Mouse (Mus musculus) embryonic facial prominence, embryonic 11.5 days (tissue): ENCODE measurements around the gene Mettl25. TPM values are rescaled to one million over a fixed set of nuclear protein-coding genes. Genes with fewer than 3 reads are reported as not detected.
A peak's percentile ranks its signal among the peaks of the same experiment; 100 is the strongest.

Source experiments
- ATAC-seq: fragments of 200-750 bp; cut with Nextera tagmentation; replicated peaks from 2 replicates; pipeline ENCODE4 v1.8.0; 2017; ENCODE audit warnings: low read depth; ENCODE audit not compliant: insufficient number of reproducible peaks, low FRiP score, low TSS enrichment
- DNase-seq: peaks from one replicate; pipeline ENCODE4 v3.0.0-alpha.2; 2015; ENCODE audit warnings: low spot score
- H3K27ac ChIP-seq: fragments of 300-500 bp; sonication (generic); replicated peaks from 2 replicates; pipeline ENCODE4 v1.5.1; 2014; ENCODE audit warnings: mild to moderate bottlenecking, low read depth, low read length, control low read depth
- H3K27me3 ChIP-seq: fragments of 300-500 bp; sonication (generic); 2 replicates; pipeline ENCODE4 v1.6.1; 2014; ENCODE audit warnings: mild to moderate bottlenecking, low read length, moderate library complexity, mixed read lengths; ENCODE audit not compliant: control insufficient read depth, insufficient read depth
- H3K36me3 ChIP-seq: fragments of 300-500 bp; sonication (generic); replicated peaks from 2 replicates; pipeline ENCODE4 v1.6.1; 2014; ENCODE audit warnings: low read depth, mild to moderate bottlenecking, low read length, moderate library complexity, mixed read lengths; ENCODE audit not compliant: control insufficient read depth, insufficient read depth
- H3K4me1 ChIP-seq: fragments of 300-500 bp; sonication (generic); 2 replicates; pipeline ENCODE4 v1.6.1; 2014; ENCODE audit warnings: low read length, mixed read lengths; ENCODE audit not compliant: control insufficient read depth, insufficient read depth
- H3K4me2 ChIP-seq: fragments of 300-500 bp; sonication (generic); 2 replicates; pipeline ENCODE4 v1.6.1; 2014; ENCODE audit warnings: low read depth, mild to moderate bottlenecking, control low read depth, low read length, moderate library complexity
- H3K4me3 ChIP-seq: fragments of 300-500 bp; sonication (generic); 2 replicates; pipeline ENCODE4 v1.5.1; 2014; ENCODE audit warnings: low read depth, low read length, control low read depth
- H3K9ac ChIP-seq: fragments of 300-500 bp; sonication (generic); replicated peaks from 2 replicates; pipeline ENCODE4 v1.6.1; 2014; ENCODE audit warnings: mild to moderate bottlenecking, control low read depth, low read length
- H3K9me3 ChIP-seq: fragments of 300-500 bp; sonication (generic); replicated peaks from 2 replicates; pipeline ENCODE4 v1.6.1; 2016; ENCODE audit warnings: mild to moderate bottlenecking, low read length, inconsistent platforms, mixed read lengths; ENCODE audit not compliant: control insufficient read depth
- WGBS: fragments of 180-500 bp; shearing (Covaris S2); extraction: QIAGEN DNeasy Blood & Tissue Kit; methylation state at CpG from one replicate; pipeline ENCODE4 v1.1.7; 2014; 5-methylcytosine and 5-hydroxymethylcytosine counted together
- polyA plus RNA-seq: library from polyadenylated mRNA; unstranded; fragments of >200 nt; fragmentation: Nextera tagmentation; extraction: Ambion mirVana; gene quantifications from 2 replicates; pipeline ENCODE4 v1.2.1, GENCODE M21; 2014

Gene Mettl25
- polyA plus RNA-seq, 1 experiment from 2014 or later: 16.7 TPM

GRCm38 (mm10) chr10:105803461-105803860 lies 37.7 kb downstream of the Mettl25 start:
- Histone ChIP-seq H3K9ac (no peak overlapping the region), H3K27me3 (no peaks in the 10 kb centered on the region), H3K4me2 (no peak overlapping the region), H3K4me3 (no peak overlapping the region), H3K9me3 (no peaks in the 10 kb centered on the region), H3K4me1 (no peaks in the 10 kb centered on the region), H3K36me3 (no peaks in the 10 kb centered on the region), H3K27ac (no peak overlapping the region)
- WGBS: 96% methylated on average over 2 of the region's 2 CpGs
- ATAC-seq (no peak), DNase-seq (no peak)

- Histone ChIP-seq H3K36me3 (no peaks in the 10 kb centered on the region), H3K4me1 (no peaks in the 10 kb centered on the region), H3K9me3 (no peaks in the 10 kb centered on the region), H3K27me3 (no peaks in the 10 kb centered on the region), H3K9ac (no peak overlapping the region), H3K27ac (no peak overlapping the region), H3K4me3 (no peak overlapping the region), H3K4me2 (no peak overlapping the region)
- 94% methylated on average over 6 of the region's 6 CpGs for WGBS
- no peak for DNase-seq
- ATAC-seq: no peak
Measured at GRCm38 (mm10) chr10:105802132-105802531, 39.0 kb downstream of the Mettl25 start.

GRCm38 (mm10) chr10:105801147-105801546 lies 40.0 kb downstream of the Mettl25 start:
- Histone ChIP-seq H3K27me3 (no peaks in the 10 kb centered on the region), H3K27ac (no peak overlapping the region), H3K4me2 (no peak overlapping the region), H3K4me1 (no peaks in the 10 kb centered on the region), H3K9me3 (no peaks in the 10 kb centered on the region), H3K36me3 (no peaks in the 10 kb centered on the region), H3K9ac (no peak overlapping the region), H3K4me3 (no peak overlapping the region)
- WGBS: 66% methylated on average over 6 of the region's 6 CpGs
- DNase-seq (no peak), ATAC-seq (no peak)

GRCm38 (mm10) chr10:105797250-105797924 lies 43.8 kb downstream of the Mettl25 start:
- Histone ChIP-seq H3K27ac (no peak overlapping the region), H3K27me3 (no peaks in the 10 kb centered on the region), H3K4me1 (no peaks in the 10 kb centered on the region), H3K4me3 (no peak overlapping the region), H3K9me3 (no peaks in the 10 kb centered on the region), H3K9ac (no peak overlapping the region), H3K4me2 (no peak overlapping the region), H3K36me3 (no peaks in the 10 kb centered on the region)
- WGBS: 86% methylated on average over 8 of the region's 8 CpGs
- ATAC-seq: no peak
- DNase-seq: no peak

- DNase-seq (no peak), ATAC-seq (no peak)
- Histone ChIP-seq H3K9ac (no peak overlapping the region), H3K4me1 (no peaks in the 10 kb centered on the region), H3K4me2 (no peak overlapping the region), H3K27ac (no peak overlapping the region), H3K9me3 (no peaks in the 10 kb centered on the region), H3K36me3 (no peaks in the 10 kb centered on the region), H3K27me3 (no peaks in the 10 kb centered on the region), H3K4me3 (no peak overlapping the region)
- 80% methylated on average over 15 of the region's 15 CpGs for WGBS
Measured at GRCm38 (mm10) chr10:105793776-105794552, 47.2 kb downstream of the Mettl25 start.

GRCm38 (mm10) chr10:105788744-105789486 lies 52.3 kb downstream of the Mettl25 start:
- Histone ChIP-seq H3K4me2 (no peak overlapping the region), H3K27ac (no peak overlapping the region), H3K36me3 (no peaks in the 10 kb centered on the region), H3K4me1 (no peaks in the 10 kb centered on the region), H3K9ac (no peak overlapping the region), H3K9me3 (no peaks in the 10 kb centered on the region), H3K4me3 (no peak overlapping the region), H3K27me3 (no peaks in the 10 kb centered on the region)
- WGBS: 87% methylated on average over 17 of the region's 17 CpGs
- 0 out of 2 replicates have a peak, but pooled peaks have one; percentile 42 for ATAC-seq
- DNase-seq: no peak

- Histone ChIP-seq H3K9me3 (no peaks in the 10 kb centered on the region), H3K36me3 (no peaks in the 10 kb centered on the region), H3K4me1 (no peaks in the 10 kb centered on the region), H3K4me3 (no peak overlapping the region), H3K4me2 (no peak overlapping the region), H3K9ac (no peak overlapping the region), H3K27ac (no peak overlapping the region), H3K27me3 (no peaks in the 10 kb centered on the region)
- ATAC-seq (no peak), DNase-seq (no peak)
- WGBS: 87% methylated on average over 8 of the region's 8 CpGs
Measured at GRCm38 (mm10) chr10:105783766-105784165, 57.4 kb downstream of the Mettl25 start.

GRCm38 (mm10) chr10:105774382-105774781 lies 66.8 kb downstream of the Mettl25 start:
- no peaks in the 10 kb centered on the region for H3K36me3 ChIP-seq
- no peak overlapping the region for H3K9ac ChIP-seq
- no peak overlapping the region for H3K4me3 ChIP-seq
- ATAC-seq (no peak), DNase-seq (peak; percentile 81)
- H3K4me2 ChIP-seq: no peak overlapping the region
- H3K27me3 ChIP-seq: no peaks in the 10 kb centered on the region
- H3K4me1 ChIP-seq: no peaks in the 10 kb centered on the region
- WGBS: 19% methylated on average over 6 of the region's 6 CpGs
- H3K9me3 ChIP-seq: no peaks in the 10 kb centered on the region
- no peak overlapping the region for H3K27ac ChIP-seq
